Mouse (Mus musculus) kidney, adult 11 months (tissue): Measurements from ENCODE around the gene Itga3.
A peak's percentile ranks its signal among the peaks of the same experiment; 100 is the strongest.

ENCODE experiments used
- DNase-seq: peaks from one replicate; pipeline ENCODE4 v3.0.0; 2022

Gene Itga3

DNA sequence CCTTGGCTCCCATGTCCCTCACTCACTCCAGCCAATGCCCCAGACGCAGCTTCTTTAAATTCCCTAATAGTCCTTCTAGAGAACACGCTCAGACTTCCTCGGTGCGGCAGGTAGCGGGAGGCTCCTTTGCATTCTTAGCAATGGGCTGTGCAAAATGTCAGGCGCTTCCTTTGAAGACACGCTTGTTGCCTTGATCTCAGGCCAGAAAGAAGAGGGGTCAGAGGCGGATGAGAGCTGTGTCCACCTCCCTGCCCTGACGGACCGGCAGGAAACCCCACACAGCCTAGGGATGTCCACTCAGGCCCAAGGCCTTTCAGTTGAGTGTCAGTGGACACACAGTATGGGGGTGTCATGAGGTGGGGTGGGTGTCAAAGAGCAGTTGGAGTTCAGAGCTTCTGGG is 19.0 kb upstream of the Itga3 start:
- no peak for DNase-seq

DNA sequence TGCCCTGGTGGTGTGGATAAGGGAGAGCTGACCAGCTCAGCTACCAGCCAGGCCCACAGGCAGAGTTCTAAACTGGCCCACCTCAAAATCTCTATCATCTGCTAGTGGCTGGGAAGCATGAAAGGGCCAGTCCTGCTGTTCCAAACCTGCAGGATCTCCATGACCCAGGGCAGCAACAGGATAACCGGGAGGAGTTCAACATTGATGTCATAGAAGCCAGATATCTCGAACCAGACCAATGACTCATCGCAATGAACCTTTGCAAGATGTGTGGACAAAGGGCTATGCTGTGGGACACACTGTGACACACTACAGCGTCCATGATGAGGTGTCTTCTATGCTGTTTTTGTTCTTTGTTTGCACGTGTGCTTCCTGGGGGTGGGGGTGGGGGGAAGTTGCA is 16.5 kb upstream of the Itga3 start:
- no peak for DNase-seq

DNA sequence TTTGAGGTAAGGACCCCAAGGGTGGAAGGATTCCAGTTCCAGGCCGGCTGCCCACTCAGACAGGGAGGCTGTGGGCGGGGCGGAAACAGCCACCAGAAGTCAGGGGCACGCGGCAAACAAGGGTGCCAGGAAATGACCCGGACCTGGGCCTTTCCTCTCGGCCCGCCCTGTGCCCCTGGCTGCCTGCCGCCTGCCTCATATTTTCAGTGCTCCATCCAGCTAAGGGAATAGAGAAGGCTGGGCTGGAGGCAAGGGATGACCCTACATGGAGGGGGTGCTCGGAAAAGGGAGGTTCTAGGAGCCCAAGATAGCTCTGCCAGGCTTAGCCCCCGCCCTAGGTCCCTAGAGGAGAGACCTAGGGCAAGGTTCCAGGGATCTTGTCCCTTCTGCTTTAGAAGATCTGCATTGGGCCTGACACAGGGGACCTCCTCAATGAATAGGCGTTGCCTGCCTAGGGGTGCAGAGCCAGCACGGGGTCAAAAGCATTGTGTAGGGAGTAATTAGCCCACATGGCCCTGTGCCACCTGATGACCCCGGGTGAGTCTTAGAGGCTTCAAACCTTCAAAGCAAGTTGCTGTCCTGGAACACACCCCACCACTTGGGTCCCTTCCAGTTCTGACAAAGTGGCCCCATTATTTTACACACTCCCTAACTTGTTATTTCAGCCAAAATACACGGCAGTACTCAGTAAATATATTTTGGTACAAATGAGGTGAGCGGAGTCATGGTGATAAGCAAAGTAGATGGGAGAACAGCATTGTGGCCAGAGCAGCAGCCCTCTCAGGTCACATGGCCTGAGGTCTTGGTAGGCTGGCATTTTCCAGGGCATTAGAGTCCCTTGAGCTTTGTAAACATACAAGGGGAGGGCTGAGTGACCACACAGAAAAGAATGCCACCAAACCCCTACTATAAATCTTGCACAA is 12.5 kb upstream of the Itga3 start:
- DNase-seq, result peak; percentile 86

DNA sequence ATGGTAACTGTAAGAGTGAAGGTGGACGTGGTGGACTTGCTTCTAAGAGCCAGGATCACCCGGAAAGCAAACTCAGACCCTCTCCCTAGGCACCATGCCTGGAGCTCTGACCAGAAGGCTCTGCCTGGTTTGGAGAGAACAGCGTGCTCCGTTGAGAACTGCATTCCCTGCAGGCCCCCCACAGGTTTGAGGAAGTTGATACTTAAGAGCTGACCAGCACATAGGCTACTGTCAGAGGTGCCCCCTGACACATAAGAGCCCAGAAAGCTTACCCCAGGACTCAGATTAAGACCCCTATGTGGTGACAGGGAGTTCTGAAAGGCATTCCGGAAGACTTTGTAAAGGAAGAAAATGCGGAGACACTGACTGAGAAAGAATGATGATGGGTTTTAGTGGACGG is 11.7 kb upstream of the Itga3 start:
- DNase-seq, result no peak

DNA sequence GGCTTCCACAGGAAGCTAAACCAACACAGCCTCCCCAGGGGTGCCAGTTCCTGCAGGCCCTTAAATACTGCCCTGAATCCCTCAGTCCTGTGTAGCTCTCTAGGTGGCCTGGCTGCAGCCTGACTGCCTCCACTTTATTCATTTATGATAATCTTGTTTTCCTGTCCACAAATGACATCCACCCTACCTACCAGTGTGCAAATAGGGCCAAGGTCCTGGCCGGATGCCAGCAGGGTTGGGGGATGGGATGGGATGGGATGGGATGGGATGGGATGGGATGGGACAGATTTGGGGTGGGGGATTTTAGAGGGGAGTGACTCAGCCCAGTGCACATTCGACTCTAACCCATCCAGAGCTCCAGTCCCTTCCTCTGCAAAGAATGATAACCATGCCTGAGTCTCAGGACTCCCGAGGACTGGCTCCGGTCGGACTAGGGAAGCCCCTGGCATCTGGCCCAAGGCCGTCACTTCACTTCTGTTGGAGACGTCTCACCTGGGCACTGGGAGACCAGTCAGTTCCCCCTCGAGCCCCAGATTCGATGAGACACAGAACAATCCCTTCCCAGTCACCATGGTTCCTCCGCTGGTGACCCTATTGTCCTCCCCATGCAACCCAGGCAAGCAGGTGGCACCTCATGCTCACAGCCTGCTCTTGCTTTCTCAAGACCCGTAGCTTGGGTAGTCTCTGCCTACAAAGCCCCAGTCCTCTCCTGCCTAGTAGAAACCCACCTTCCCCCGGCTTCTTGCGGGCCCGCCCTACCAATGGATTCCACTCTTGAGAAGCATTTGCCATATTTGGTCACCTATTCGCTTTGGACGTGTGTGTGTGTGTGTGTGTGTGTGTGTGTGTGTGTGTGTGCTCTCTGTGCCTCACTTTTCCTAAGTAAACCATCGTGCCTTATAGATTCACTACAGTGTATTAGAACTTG is 11.0 kb upstream of the Itga3 start:
- no peak for DNase-seq

DNA sequence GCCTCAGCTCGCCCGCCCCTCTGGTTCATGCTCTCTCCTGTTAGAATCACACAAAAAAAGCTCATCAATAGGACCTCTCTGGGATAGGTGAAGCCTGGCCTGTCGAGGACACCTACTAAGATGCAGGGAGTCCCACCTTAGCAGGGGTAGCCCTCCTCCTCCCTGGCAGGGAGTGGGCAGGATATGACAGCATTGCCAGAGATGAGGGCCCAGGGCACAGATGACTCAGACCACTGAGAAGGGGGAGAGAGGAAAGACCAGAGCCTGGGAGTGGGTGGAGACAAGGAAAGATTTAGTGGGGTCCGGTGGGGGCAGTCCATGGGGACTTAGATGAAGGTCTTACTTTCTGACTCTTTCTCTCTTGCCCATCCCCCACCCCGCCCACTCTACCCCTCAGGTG is 9.6 kb upstream of the Itga3 start:
- DNase-seq, result no peak

DNA sequence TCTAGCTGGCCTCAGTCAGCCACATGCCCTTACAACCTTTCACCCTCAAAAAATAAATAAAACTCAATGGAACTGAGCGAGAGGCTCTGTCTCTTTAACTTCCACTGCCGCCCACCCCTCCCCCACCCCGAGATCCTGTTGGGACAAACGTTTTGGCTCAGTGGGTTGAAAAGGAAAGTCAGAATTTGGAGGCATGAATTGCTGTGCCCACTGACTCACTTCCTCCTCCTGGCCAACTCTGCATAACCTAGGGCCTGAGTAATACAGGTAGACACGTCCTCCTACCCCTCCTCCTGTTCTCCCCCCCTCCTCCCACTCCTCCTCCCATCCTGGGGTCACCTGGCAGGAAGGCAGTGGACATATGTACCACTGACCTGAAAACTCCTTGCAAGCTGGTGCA is 9.1 kb upstream of the Itga3 start:
- DNase-seq, result no peak

DNA sequence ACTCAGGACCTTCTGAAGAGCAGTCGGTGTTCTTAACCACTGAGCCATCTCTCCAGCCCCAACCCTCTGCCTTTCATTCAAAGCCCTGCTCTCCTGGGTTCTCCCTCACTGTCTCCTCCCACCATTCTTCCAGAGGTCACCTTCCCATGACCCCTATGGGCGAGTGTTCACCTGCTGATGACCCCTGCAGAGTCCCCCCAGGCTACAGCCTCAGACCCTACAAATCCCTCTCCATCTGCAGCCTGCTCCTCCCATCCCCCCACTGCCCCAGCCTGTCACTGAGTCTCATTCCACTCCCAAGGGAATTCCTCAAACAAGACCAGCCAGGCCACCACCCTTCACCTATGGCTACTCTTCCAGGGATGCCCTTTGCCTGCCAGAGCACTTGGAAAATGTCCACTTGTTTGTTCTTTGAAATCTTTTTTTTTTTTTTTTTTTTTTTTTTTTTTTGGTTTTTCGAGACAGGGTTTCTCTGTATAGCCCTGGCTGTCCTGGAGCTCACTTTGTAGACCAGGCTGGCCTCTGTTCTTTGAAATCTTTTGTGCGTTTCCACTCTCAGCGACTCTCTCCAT is 8.3 kb upstream of the Itga3 start:
- no peak for DNase-seq

DNA sequence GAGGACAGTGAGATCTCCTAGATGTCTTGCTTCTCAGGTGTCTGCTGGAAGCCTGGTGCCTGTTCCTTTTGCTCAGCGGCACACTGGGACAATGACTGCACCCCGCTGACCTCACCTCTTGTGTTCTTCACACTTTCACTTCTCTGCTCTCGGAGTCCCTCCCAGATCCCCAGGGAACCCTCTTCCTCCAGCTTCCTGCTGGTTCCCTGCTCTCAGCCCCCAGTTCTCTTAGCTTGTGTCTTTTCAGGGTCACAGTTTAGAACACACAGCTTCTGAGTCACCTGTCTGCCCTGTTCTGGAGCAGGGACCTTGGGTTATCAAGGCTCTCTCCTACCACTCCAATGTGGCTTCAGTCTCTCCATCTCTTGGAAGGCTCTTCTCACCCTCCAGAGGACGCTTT is 7.6 kb upstream of the Itga3 start:
- DNase-seq, result no peak

DNA sequence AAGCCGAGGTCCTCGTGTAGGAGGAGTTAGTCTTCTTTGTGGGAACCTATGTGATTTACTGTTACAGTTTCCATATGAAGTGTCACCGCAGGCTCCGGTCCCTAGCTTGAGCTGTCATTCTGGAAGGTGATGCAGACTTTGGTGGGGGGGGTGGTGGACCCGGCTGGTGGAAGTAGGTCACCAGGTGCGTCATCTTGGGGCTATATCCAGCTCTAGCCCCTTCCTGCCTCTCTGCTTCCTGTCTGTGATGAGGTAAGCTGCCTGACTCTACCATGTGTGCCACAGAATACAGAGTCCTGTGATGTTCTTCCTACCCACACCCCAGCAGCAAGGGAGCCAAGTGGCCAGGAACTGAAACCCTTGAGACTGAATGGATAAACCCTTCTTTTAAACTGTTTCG is 6.3 kb upstream of the Itga3 start:
- DNase-seq, result no peak

DNA sequence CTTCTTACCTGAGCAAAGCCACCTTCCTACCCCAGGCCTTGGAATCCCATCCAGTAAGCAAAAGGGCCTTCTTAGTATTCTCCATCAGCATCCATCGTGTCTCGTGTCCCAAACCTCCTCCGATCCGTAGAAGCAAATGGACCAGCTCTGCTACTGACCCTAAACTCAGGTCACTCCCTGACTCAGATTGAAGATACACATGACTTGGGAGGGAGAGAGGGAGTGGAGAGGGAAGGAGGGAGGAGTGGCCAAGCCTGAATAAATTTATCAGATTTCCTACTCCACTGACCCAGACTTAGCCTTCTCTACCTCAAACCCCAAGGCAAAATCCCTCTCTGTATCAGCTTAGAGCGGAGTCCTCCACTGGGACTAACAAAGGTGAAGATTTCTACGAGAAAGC is 4.2 kb upstream of the Itga3 start:
- no peak for DNase-seq

DNA sequence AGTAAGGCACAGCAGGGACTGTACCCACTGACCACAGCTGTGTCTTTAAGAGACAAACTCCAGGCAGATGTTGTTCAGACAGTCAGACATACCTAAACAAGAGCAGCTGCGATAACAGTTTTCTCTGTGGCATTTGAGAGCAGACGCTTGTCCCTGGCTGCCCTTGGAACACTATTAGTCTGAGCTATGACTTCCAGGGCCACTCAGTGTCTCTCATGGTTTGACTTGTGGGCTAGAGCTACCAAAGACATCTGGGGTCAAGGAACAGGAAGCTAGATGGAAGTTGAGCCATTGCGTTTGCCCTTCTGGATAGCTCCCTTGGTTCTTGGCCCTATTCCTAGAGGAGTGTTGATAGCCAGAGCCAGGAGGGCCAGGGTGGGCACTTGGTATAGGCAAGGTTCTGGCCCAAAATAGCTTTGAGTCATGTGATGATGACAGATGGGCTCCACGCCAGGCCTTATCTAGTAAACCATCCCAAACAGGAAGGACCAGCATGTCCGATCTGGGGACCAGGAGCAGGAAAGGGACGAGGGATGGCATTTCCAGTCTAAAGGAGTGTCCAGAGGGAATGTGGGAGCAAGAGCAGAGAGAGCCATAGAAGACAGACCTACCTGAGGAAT is 2.8 kb upstream of the Itga3 start:
- peak; percentile 80 for DNase-seq

DNA sequence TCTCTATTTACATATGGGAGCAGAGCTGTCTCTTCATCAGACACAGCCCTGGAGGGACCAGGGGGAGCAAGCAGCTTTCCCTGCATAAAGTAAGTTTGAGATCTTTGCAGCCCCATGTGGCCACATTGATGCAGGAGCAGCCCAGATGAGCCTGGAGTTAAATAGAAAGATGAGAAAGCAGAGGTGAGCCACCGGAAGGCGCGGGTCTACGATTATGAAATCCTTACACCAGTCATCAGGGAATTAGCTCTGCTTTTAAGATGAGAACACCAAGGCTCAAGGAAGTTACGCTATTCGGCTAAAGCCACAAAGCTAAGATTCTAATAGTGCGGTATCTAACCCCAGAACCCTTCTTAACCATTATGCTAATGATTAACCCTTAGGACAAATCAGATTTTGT is 1.4 kb upstream of the Itga3 start:
- DNase-seq, result no peak

DNA sequence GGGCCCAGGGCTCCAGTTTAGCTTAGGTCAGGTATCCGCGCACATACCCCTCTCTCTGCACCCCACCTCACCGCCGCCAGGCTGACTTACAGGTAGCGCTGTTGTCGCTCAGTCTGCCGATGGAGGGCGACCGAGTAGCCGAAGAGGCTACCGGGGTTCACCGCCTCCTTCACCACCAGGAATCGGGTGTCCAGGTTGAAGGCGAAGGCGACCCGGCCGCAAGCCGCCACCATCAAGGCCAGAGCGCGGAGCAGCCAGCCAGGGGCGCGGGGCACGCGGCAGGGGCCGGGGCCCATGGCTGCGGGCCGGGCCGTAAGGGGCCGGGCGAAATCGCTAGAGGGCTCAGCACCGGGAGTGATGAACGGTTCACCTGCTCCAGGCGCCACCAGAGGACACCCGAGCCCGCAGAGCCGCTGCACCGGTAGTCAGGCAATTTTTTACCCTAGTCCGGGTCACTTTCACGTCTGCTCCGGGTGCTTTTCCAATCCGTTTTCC is 513 bp downstream of the Itga3 start:
- peak; percentile 69 for DNase-seq

DNA sequence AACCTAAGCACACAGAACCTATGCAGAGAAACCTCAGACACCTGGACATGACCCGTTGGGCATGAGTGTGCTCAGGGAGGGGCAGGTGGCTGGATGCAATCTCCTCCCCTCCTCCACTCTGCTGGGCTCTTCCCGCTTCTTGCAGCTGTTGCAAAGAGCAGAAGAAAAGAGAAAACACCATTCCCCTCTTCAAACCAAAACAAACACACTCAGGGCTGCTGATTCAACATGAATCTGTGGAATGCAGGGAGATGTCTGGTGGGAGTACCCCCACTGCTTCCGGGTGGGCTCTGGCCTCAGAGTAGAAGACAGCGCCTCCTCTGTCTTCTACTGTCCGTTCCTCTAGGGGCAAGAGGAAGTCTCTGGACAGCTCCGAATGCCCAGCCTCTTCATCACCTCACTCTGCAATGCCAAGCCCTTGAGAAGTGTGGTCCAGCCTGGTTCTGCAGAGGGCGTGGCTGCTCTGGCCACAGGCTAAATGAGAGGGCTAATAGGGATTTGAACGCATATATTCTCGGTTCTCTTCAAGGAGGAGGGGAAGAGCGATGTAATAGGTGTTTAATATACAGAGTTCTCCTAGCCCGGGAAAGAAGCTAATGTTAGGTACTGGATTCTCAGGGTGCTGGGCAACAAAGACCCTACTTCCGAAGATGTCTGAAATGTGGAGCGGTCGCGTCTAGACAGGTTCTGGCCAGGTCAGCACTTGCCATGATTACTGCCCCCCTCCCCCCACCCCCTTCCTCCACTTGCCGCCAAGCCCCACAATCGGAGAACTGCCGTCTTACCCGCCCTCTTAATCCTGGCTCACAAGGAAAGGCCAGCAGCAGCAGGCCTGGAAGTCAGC is 1.2 kb downstream of the Itga3 start:
- DNase-seq, result no peak

DNA sequence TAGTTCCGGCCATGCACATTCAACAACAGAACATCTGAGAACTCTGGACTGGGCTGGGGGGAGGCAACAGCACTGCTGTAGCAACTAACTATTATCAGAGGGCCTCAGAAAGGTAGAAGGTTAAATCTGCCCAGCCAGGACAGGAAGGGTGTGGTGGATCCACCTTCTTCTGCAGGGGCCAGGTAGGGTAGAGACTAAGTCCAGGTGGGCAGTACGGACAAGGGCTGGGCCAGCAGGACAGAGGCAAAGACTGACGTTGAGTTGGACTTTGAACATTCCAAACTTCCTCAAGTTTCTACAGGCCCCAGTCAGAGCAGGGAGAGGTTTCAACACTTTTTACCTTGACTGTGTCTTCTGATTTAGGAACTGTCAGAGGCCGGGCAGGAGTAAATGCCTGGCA is 1.9 kb downstream of the Itga3 start:
- DNase-seq, result peak; percentile 50

DNA sequence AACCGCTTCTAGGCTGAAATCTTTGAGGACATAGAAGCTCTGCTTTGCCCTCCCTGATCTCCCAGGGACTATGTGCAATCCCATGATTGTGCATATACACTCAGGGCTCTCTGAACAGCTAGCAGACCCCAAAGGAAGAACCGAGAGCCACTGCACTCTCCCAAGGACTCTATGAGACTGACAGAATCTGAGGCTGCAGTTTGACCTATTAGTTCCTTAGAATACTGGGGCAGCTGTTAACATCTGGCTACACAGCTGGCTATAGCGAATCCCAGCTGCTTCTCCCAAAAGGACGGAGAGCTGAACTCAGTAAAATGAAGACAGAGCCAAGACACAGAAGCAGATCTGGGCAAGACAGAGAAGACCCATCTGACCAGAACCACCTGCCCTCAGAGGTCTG is 2.8 kb downstream of the Itga3 start:
- DNase-seq, result no peak

DNA sequence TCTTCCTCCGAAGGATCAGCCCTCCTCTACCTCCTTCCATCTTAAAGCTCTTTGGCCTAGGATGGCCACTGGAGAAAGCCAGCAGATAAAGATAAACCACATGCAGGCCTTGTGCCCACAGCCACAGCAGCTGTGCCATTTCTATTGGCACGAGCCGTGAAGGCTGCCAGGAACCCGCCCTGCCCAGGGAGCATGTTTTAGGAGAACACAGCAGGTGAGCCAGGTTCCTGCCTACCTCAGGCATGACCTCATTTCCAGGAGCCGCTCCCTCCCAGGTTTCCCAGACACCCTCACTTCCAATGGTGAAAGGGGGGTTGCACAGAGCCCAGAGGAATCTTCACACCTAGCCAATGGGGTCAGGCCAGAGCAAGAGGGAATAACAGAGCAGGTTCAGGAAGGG is 3.8 kb downstream of the Itga3 start:
- DNase-seq, result peak; percentile 66

DNA sequence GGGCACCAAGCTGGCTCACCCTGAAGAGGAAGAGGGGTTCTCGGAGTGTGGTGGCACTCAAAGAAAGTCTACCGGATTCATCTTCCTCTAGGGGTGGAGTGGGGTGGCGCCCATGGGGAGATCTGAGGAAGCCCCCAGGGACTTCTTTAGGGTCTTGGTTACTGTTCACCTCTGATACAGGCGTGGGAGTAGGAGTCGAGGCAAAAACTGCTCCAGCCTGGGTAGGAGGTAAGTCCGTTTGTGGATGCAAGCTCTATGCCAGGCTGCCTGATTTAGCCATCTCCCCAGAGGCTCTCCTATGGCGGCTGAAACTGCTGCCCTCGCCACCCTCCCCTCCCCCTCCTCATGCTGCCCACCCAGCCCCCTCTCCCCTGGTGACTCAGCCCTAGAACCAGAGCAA is 4.5 kb downstream of the Itga3 start:
- DNase-seq, result no peak

DNA sequence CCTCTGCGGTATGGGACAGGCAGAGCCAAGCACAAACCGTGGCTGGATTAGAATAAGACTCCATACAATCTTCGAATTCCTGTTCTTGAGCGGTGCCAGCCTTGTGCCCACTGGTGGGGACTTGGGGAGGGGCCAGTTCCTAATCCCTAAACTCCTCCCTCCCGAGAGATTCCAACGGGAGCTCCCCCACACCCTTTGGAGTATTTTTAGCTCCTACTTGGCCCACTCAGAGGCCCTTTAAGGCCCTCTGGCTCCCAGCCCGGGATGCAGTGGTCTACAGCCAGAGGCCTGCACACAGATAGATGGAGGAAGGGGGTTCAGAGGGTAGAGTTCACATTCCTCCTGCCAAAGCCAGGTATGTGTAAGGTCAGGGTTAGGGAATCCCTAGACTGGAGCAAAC is 5.3 kb downstream of the Itga3 start:
- no peak for DNase-seq

DNA sequence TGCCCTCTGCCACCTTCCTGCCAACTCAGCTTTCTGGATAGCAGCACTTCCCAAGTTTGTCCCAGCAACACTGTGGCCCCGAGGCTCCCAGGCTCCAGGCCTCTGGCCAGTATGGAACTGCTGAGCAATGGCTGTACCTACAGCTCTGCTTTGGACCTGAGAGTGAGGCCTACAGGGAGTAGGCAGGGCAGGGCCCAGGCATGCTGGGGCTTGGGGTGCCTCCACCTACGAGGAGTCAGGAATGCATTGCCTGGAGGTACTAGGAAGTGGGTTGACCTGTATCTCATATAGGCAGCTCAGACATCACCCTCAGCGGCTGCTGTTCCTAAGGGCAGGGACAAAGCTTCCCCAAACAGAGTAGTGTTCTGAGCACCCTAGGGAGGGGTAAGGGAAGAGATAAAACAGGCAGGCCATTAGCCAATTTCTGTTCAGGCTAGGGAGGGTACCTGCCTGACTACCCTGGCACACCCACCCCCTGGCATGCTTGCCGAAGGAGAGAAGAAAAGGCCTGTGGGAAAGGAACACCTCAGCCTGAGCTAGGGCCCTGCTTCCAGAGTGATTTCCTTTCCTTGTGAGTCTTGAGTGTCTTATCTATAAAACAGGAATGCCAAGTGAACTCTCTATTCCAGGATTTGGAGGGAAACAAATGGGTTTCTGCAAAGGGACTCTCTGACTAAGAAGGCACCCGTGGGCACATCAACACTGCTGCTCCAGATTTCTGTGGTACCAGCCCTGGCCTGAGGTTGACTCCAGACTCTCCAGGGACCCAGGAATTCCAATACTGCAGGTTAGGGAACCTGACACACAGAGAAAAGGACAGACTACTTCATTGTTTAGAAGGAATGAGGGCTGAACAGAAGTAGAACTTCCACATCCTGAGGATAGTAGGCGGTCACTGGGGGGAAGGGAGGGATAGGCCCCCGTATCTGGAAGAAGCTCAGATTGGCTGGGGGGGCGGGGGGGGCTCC is 6.2 kb downstream of the Itga3 start:
- DNase-seq, result no peak
